Mouse (Mus musculus): ENCODE data around the gene Lrrc27. TPM values are rescaled to one million over a fixed set of nuclear protein-coding genes. Genes with fewer than 3 reads are reported as not detected.
A peak's percentile ranks its signal among the peaks of the same experiment; 100 is the strongest.

Gene Lrrc27
- polyA plus RNA-seq (2015; fragmentation: Nextera tagmentation; extraction: Ambion mirVana): 3.0 and 3.5 TPM in 2 replicates

- ATAC-seq (replicated peaks; ENCODE audit: insufficient number of reproducible peaks, insufficient read depth, low FRiP score, low read depth): peak; percentile 97
- H3K4me1 ChIP-seq (replicated peaks): peaks cover 17% of the 10 kb centered on the region
- peak within 1 kb of the TSS; percentile 70 for H3K9ac ChIP-seq
- peak within 1 kb of the TSS; percentile 61 for H3K4me3 ChIP-seq
- H3K9me3 ChIP-seq (replicated peaks): no peaks in the 10 kb centered on the region
- H3K36me3 ChIP-seq: no peaks in the 10 kb centered on the region
- H3K27me3 ChIP-seq: no peaks in the 10 kb centered on the region
- peak within 1 kb of the TSS; percentile 68 for H3K4me2 ChIP-seq
- 2% methylated on average over 53 of the region's 53 CpGs for WGBS
- peak within 1 kb of the TSS; percentile 83 for H3K27ac ChIP-seq
These were observed at the start of gene Lrrc27, which contains the start of gene Stk32c for GRCm38 (mm10) chr7:139212754-139213745. Gene Lrrc27, plus strand, starts transcription at chr7:139212988. Gene Stk32c, minus strand, starts transcription at chr7:139213307.

GRCm38 (mm10) chr7:139164410-139164809, 48.4 kb upstream of the Lrrc27 start:
- no peaks in the 10 kb centered on the region for H3K27me3 ChIP-seq
- no peak overlapping the region for H3K4me2 ChIP-seq
- 51% methylated on average over 5 of the region's 5 CpGs for WGBS
- no peak overlapping the region for H3K4me3 ChIP-seq
- H3K27ac ChIP-seq: no peak overlapping the region
- ATAC-seq (replicated peaks; ENCODE audit: insufficient number of reproducible peaks, insufficient read depth, low FRiP score, low read depth): no peak
- H3K4me1 ChIP-seq (replicated peaks): no peaks in the 10 kb centered on the region
- H3K9ac ChIP-seq: no peak overlapping the region
- no peaks in the 10 kb centered on the region for H3K36me3 ChIP-seq
- H3K9me3 ChIP-seq (replicated peaks): 0 out of 2 replicates have a peak, but pooled peaks cover 3% of the 10 kb centered on the region

GRCm38 (mm10) chr7:139169143-139169542, 43.6 kb upstream of the Lrrc27 start:
- WGBS: 66% methylated on average over 4 of the region's 4 CpGs

GRCm38 (mm10) chr7:139179299-139179698, 33.5 kb upstream of the Lrrc27 start:
- Histone ChIP-seq H3K27ac (no peak overlapping the region), H3K27me3 (peaks cover under 1% of the 10 kb centered on the region), H3K4me2 (no peak overlapping the region), H3K4me3 (no peak overlapping the region), H3K9me3 (replicated peaks) (no peaks in the 10 kb centered on the region), H3K9ac (no peak overlapping the region), H3K4me1 (replicated peaks) (no peaks in the 10 kb centered on the region), H3K36me3 (no peaks in the 10 kb centered on the region)
- WGBS: 70% methylated on average over 5 of the region's 5 CpGs
- no peak for ATAC-seq (replicated peaks; ENCODE audit: insufficient number of reproducible peaks, insufficient read depth, low FRiP score, low read depth)

More at GRCm38 (mm10) chr7:139169143-139169542, 43.6 kb upstream of the Lrrc27 start:
- H3K27me3 ChIP-seq: 0 out of 2 replicates have a peak, but pooled peaks cover 3% of the 10 kb centered on the region
- no peak overlapping the region for H3K4me3 ChIP-seq
- ATAC-seq (replicated peaks; ENCODE audit: insufficient number of reproducible peaks, insufficient read depth, low FRiP score, low read depth): no peak
- H3K27ac ChIP-seq: no peak overlapping the region
- no peaks in the 10 kb centered on the region for H3K4me1 ChIP-seq (replicated peaks)
- no peak overlapping the region for H3K9ac ChIP-seq
- H3K36me3 ChIP-seq: no peaks in the 10 kb centered on the region
- no peak overlapping the region for H3K4me2 ChIP-seq
- 0 out of 2 replicates have a peak, but pooled peaks cover 3% of the 10 kb centered on the region for H3K9me3 ChIP-seq (replicated peaks)

- Histone ChIP-seq H3K36me3 (no peaks in the 10 kb centered on the region), H3K4me2 (no peak overlapping the region), H3K4me1 (replicated peaks) (no peaks in the 10 kb centered on the region), H3K9me3 (replicated peaks) (no peaks in the 10 kb centered on the region), H3K27ac (no peak overlapping the region), H3K27me3 (peaks cover 8% of the 10 kb centered on the region), H3K4me3 (no peak overlapping the region), H3K9ac (no peak overlapping the region)
- 86% methylated on average over 3 of the region's 3 CpGs for WGBS
- ATAC-seq (replicated peaks; ENCODE audit: insufficient number of reproducible peaks, insufficient read depth, low FRiP score, low read depth): no peak
These were observed 32.7 kb upstream of the Lrrc27 start for GRCm38 (mm10) chr7:139180058-139180457.

GRCm38 (mm10) chr7:139184396-139184795, 28.4 kb upstream of the Lrrc27 start:
- H3K9ac ChIP-seq: no peak overlapping the region
- no peak for ATAC-seq (replicated peaks; ENCODE audit: insufficient number of reproducible peaks, insufficient read depth, low FRiP score, low read depth)
- H3K4me3 ChIP-seq: no peak overlapping the region
- H3K27me3 ChIP-seq: peaks cover 49% of the 10 kb centered on the region
- no peak overlapping the region for H3K27ac ChIP-seq
- no peaks in the 10 kb centered on the region for H3K36me3 ChIP-seq
- H3K4me1 ChIP-seq (replicated peaks): peaks cover 14% of the 10 kb centered on the region
- H3K4me2 ChIP-seq: no peak overlapping the region
- no peaks in the 10 kb centered on the region for H3K9me3 ChIP-seq (replicated peaks)
- 71% methylated on average over 4 of the region's 4 CpGs for WGBS

- no peak overlapping the region for H3K4me3 ChIP-seq
- no peaks in the 10 kb centered on the region for H3K9me3 ChIP-seq (replicated peaks)
- peaks cover 14% of the 10 kb centered on the region for H3K4me1 ChIP-seq (replicated peaks)
- no peak overlapping the region for H3K9ac ChIP-seq
- H3K27me3 ChIP-seq: peaks cover 49% of the 10 kb centered on the region
- ATAC-seq (replicated peaks; ENCODE audit: insufficient number of reproducible peaks, insufficient read depth, low FRiP score, low read depth): no peak
- H3K36me3 ChIP-seq: no peaks in the 10 kb centered on the region
- no peak overlapping the region for H3K27ac ChIP-seq
- 77% methylated on average over 7 of the region's 7 CpGs for WGBS
- H3K4me2 ChIP-seq: no peak overlapping the region
These were observed 27.9 kb upstream of the Lrrc27 start for GRCm38 (mm10) chr7:139184846-139185245.

- Histone ChIP-seq H3K27ac (no peak overlapping the region), H3K4me2 (no peak overlapping the region), H3K27me3 (peaks cover 61% of the 10 kb centered on the region), H3K4me3 (no peak overlapping the region), H3K4me1 (replicated peaks) (peaks cover 14% of the 10 kb centered on the region), H3K36me3 (no peaks in the 10 kb centered on the region), H3K9me3 (replicated peaks) (no peaks in the 10 kb centered on the region), H3K9ac (no peak overlapping the region)
- ATAC-seq (replicated peaks; ENCODE audit: insufficient number of reproducible peaks, insufficient read depth, low FRiP score, low read depth): no peak
- 50% methylated on average over 5 of the region's 5 CpGs for WGBS
These were observed 26.8 kb upstream of the Lrrc27 start for GRCm38 (mm10) chr7:139185971-139186370.

GRCm38 (mm10) chr7:139186436-139186835, 26.4 kb upstream of the Lrrc27 start:
- Histone ChIP-seq H3K36me3 (no peaks in the 10 kb centered on the region), H3K4me1 (replicated peaks) (peaks cover 14% of the 10 kb centered on the region), H3K9ac (no peak overlapping the region), H3K4me3 (no peak overlapping the region), H3K4me2 (no peak overlapping the region), H3K27me3 (peaks cover 65% of the 10 kb centered on the region), H3K9me3 (replicated peaks) (no peaks in the 10 kb centered on the region), H3K27ac (no peak overlapping the region)
- 72% methylated on average over 8 of the region's 8 CpGs for WGBS
- ATAC-seq (replicated peaks; ENCODE audit: insufficient number of reproducible peaks, insufficient read depth, low FRiP score, low read depth): no peak

- Histone ChIP-seq H3K36me3 (no peaks in the 10 kb centered on the region), H3K9ac (no peak overlapping the region), H3K27me3 (peaks cover 67% of the 10 kb centered on the region), H3K9me3 (replicated peaks) (no peaks in the 10 kb centered on the region), H3K27ac (no peak overlapping the region), H3K4me1 (replicated peaks) (peaks cover 14% of the 10 kb centered on the region), H3K4me3 (peak overlapping the region; percentile 65), H3K4me2 (peak overlapping the region; percentile 98)
- ATAC-seq (replicated peaks; ENCODE audit: insufficient number of reproducible peaks, insufficient read depth, low FRiP score, low read depth): no peak
- 38% methylated on average over 7 of the region's 7 CpGs for WGBS
These were observed 25.5 kb upstream of the Lrrc27 start for GRCm38 (mm10) chr7:139187277-139187676.

GRCm38 (mm10) chr7:139187771-139188633, 24.8 kb upstream of the Lrrc27 start:
- peaks cover 67% of the 10 kb centered on the region for H3K27me3 ChIP-seq
- under 1% methylated on average over 92 of the region's 94 CpGs for WGBS
- H3K4me1 ChIP-seq (replicated peaks): peaks cover 14% of the 10 kb centered on the region
- H3K4me3 ChIP-seq: peak overlapping the region; percentile 65
- H3K27ac ChIP-seq: no peak overlapping the region
- H3K9me3 ChIP-seq (replicated peaks): no peaks in the 10 kb centered on the region
- peak overlapping the region; percentile 51 for H3K9ac ChIP-seq
- H3K36me3 ChIP-seq: no peaks in the 10 kb centered on the region
- peak; percentile 94 for ATAC-seq (replicated peaks; ENCODE audit: insufficient number of reproducible peaks, insufficient read depth, low FRiP score, low read depth)
- H3K4me2 ChIP-seq: peak overlapping the region; percentile 98
